Mouse (Mus musculus) c-Kit-positive CD71-positive TER-119-negative erythroid progenitor cells, embryonic 14.5 days (primary cell): ENCODE results near the gene Gm20388.

Experiments
- DNase-seq: peaks from one replicate; pipeline ENCODE4 v3.0.0-alpha.2; 2013; ENCODE audit warnings: low read depth

Gm20388 gene

DNA sequence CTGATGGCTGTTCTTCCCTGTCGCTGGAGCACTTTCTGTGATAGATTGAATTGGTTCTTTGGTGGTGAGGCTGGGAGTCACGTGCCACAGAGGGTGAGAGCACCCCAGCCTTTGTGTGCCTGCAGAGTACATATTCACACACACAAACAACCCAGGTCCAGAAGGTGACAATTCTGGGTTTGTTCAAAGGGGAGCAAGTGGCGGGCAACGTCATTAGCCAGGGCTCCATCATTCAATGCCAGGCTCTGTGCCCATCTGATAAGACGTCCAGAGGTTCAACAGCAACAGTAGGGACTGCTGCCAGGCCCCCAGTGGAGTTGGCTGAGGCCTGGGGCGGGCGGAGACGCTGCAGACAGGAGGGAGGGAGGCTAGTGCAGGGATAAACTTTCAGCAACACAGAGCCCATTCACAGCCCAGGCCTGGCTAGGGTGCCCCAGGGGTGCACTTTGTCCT is 1253.4 kb downstream of the Gm20388 start:
- DNase-seq: no peak

DNA sequence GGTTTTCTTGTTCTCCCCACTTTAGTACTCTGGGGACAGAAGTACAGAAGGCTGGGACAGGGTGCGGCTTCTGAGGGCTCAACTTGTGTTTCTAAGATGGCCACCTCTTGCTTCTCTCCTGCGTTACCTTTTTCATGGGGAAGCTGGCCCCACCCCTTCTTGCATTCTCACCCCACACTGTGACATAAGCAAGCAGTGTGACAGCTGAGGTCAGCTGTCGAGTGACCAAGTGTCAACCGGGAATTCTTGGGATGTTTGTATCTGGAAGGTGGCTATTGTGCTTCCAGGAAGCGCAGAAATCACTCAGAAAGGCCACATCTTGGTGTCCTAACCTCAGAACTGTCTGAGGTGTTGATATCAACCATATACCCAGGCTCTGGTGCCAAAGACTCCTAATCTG is 1257.4 kb downstream of the Gm20388 start:
- DNase-seq: no peak

DNA sequence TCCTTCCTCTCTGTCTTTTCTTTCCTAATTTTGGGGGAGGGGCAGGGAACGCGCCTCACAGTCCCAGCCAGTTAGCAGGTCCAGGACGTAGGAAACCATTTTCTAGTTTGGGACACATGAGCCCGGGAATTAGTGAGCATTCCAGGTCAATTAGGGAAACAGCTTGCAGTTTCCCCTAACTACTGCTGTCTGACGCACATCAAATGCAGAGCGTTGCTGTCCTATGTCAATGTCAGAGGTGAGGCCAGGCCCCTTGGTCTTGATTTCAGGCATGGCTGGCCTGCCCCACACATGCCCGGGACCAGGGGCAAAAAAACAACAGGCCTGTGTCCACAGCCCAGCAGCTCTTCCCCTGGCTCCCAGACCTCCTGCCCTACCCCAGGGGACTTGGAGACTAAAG is 1259.5 kb downstream of the Gm20388 start:
- DNase-seq: no peak

- no peak for DNase-seq
Observed at GRCm38 (mm10) chr8:121170626-121171552, 1260.2 kb downstream of the Gm20388 start.

- no peak for DNase-seq
Observed at GRCm38 (mm10) chr8:121172567-121172966, 1261.9 kb downstream of the Gm20388 start.

- no peak for DNase-seq
Observed at GRCm38 (mm10) chr8:121174178-121174577, 1263.5 kb downstream of the Gm20388 start.

DNA sequence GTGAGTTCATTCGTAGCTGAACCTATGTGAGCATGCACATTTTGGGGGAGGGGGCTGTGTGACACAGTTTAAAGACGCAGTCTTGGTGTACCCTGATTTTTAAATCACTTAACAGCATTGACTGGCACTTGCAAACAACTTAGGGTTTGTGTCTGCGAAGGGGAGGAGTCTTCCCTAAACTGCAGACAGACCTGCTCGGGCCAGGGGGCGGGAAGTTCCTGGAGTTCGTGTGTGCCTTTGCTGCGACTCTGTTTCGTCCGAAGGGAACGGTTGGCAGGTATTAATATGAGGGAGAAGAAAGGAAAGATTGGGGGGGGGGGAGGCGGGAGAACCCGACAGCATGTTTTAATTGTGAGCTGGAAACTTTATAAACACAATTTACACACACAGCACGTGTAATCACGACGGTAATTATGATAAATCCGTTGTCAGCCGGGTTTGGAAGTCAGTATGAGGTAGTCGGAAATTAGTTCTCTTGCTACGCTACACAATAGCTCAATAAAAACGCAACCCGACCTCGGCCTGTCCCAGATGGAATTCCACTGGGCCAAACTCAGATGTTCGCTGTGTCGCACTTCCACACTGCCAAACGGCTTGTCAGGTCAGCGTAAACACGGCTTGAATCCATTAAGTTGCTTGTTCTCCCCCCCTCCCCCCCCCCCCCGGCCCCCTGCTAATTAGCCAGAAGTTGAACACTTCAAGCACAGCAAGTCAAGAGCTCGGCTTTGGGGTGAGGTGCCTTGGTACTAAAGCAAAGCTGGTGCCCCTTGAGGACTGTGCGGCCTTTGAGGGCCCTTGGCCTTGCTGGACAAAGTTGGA is 1264.3 kb downstream of the Gm20388 start:
- no peak for DNase-seq

- no peak for DNase-seq
Observed at GRCm38 (mm10) chr8:121175540-121176090, 1265.0 kb downstream of the Gm20388 start.

- no peak for DNase-seq
Observed at GRCm38 (mm10) chr8:121176291-121176690, 1265.7 kb downstream of the Gm20388 start.

DNA sequence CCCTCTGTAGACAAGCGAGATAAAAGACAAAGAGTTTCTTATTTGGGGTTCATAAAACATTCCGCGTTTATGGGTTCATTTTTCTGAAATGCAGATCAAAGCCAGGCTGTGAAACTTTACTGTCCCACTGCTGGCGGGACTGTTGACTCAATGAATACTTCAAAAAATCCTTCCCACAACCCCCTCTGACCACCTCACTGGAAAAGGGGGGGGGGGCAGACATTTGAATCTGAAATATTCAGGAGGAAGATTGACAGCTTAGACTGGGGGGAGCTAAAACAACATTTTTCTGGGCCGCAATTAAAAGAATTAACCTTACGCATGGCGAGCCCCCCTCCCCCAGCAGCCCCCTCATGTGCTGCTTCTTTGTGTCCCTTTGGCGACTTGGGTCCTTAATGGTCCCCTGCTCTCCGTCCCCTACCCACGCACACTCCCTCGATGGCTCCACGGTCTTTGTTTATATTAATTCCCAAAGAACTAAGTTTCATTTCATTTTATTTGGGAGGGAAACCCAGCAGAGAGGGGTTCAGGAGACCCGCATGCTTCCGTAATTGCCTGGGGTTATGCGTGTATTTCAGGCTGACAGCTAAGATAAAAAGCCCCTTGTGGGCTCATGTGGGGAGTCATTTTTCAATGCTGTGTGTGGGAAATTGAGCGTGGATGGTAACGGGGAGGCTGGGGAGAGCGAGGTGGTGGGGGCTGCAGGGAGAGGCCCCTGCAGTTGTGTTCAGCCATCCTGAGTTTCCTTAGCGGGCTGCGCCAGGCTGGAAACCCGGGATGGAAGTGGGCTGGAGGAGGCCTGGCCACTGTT is 1270.0 kb downstream of the Gm20388 start:
- no peak for DNase-seq

DNA sequence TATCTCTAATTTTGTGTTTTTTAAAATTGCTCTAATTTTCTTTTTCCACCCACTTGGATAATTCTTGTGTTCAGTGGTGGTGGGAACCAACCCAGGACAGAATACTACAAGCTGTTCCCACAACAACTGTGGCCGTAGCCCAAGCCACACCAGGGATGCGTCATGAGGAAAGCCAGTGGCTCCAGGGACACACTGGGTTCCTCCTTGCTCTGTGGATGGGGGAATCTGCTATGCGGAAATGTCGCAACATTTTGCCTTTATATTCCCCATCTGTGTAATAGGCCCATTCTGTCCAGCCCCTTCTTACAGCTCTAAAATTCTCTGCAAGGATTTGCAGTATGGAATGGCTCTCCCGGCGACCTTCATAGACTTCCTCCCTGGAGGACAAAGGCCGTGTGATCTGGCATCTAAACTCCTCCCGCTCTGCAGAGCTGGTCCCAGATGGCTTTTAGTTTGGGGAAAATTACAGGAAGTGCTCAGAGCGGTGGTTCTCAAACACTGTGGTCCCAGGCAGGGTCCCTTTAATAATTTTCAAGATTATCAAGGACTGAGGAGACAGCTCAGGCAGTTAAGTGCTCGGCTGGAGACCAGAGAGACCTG is 1270.7 kb downstream of the Gm20388 start:
- DNase-seq: no peak

DNA sequence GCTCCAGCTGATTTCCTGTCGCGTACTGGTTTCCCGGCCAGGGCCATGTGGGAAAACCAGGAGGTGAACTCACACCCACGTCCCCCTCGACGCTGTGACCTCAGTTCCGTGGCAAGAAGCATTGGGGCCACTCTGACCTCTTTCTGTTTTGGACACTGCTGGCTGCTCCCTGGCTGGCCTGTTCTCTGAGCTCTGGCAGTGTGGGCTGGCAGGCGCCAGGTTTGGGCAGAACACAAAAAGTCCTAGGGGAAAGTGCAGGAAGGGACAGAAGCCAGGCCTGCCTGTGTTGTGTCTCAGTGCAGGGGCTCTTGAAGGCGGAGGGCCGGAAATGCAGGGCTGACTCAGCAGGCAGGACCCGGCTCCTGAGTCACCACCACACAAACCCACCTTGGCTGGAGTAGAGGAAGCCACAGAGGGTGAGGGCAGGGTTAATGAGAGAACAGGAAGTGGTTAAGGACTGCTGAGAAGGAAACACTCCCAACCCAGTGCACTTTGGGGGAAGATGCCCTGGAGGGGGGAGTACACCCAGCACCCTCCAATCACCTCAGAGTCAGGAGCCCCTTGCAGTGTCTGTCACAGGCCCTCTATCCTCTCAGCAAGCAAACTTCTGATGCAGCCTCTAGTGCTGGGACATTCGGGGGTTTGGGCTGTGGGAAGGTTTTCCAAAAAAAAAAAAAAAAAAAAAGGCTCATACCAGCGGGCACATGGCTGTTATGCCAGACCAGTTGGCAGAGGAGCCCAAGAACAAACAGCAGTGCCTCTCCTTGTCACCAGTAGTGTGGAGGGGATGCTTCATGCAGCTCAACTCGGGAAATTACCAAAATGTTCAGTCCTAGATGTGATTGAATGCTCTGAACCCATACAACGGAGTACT is 1277.1 kb downstream of the Gm20388 start:
- no peak for DNase-seq

GRCm38 (mm10) chr8:121188994-121189393 is 1278.4 kb downstream of the Gm20388 start:
- no peak for DNase-seq

DNA sequence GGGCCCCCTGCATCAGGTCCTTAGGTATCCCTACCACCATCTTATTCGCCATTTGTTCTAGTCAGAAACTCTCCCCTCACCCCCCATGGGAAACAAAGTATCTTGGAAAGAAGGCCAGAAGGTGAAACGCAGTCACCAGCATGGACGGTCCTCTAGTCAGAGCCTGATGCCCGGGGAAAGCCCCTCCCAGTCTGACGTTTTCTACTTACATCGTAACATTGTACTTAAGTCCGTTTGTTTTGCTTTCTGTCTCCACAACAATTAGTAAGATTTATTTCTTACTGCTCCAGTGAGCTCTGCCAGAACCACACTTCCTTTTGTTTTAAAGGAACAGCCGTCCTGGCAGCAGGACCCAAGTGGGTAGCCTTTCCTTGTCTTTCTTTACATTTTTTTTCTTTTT is 1281.8 kb downstream of the Gm20388 start:
- DNase-seq: no peak

GRCm38 (mm10) chr8:121195970-121196369 is 1285.3 kb downstream of the Gm20388 start:
- DNase-seq: no peak

- no peak for DNase-seq
Observed at GRCm38 (mm10) chr8:121196726-121197668, 1286.4 kb downstream of the Gm20388 start.

DNA sequence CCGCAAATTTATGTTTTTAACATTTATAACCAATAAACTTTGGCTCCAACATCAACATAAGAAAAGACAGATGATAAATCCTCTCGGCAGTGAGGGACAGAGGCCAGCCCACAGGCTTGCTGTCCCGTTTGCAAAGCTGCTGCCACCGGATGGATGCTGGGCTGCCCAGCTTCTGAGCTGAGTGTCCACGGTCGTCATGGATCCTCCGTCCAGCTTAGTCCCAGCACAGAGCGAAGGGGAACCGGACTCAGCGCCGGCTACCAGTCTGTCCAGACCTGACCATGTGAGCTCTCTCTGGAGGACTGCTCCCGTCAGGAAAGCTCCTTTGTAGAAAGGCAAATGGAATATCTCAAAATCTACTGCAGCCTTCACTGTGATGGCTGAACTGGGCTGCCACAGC is 1289.4 kb downstream of the Gm20388 start:
- DNase-seq: no peak

GRCm38 (mm10) chr8:121200979-121201378 is 1290.3 kb downstream of the Gm20388 start:
- DNase-seq: no peak

DNA sequence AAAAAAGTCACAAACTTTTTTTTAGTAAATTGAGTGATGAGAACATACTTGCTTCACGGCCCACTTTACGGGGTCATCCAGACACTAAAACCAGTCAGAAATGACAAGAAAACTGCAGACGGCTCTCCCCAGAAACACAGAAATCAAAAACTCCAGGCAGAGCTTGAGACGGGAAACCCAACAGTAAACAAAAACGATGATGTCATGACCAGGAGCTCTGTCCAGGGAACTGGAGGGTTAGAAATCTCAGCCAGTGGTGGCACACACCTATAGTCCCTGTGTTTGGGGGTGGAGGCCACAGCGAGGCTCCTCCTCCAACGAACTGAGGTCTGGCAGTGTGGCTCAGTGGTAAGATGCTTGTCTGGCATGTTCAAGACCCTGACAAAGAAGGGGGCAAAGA is 1291.0 kb downstream of the Gm20388 start:
- DNase-seq: no peak
